Mouse (Mus musculus): ENCODE results near the gene Mrgprg. TPM values are rescaled to one million over a fixed set of nuclear protein-coding genes. Genes with fewer than 3 reads are reported as not detected.
A peak's percentile ranks its signal among the peaks of the same experiment; 100 is the strongest.

Gene Mrgprg
- not detected in 2 replicates for polyA plus RNA-seq (2016; fragmentation: Nextera tagmentation; extraction: Ambion mirVana)

DNA sequence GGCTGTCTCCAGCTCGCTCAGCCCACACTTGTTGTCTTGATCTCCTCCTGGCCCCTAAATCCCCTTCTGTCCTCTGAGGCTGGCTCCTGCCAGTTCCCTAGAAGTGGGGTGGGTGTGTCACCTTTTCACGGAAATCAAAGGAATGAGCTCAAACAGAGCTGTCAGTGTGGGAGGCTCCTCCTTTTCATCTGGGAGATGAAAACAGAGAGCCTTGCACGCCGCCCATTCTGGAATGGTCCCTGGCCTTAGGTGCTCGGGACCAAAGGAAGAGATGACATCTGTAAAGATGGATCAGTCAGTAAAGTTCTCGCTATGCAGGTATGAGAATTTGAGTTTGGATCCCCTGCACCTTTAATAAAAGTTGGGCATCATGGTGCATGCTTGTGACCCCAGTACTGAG, at the start of gene Mrgprg:
Gene Mrgprg, minus strand, starts transcription at position 101 of the 400 bp plus-strand sequence.
- H3K27ac ChIP-seq, result no peak within 1 kb of the TSS
- no peak within 1 kb of the TSS for H3K9ac ChIP-seq
- no peaks in the 10 kb centered on the region for H3K36me3 ChIP-seq
- H3K4me2 ChIP-seq (replicated peaks), result no peak within 1 kb of the TSS
- H3K4me1 ChIP-seq, result no peaks in the 10 kb centered on the region
- ATAC-seq (ENCODE audit: insufficient number of reproducible peaks, insufficient read depth, low FRiP score, low TSS enrichment), result no peak
- peaks cover 25% of the 10 kb centered on the region; the same call in 1 of the 2 replicates for H3K27me3 ChIP-seq
- no peak within 1 kb of the TSS for H3K4me3 ChIP-seq
- 44% methylated on average over 6 of the region's 6 CpGs for WGBS
- no peaks in the 10 kb centered on the region for H3K9me3 ChIP-seq

GRCm38 (mm10) chr7:143808909-143809308, 42.1 kb upstream of the Mrgprg start:
- Histone ChIP-seq H3K27ac (no peak overlapping the region), H3K36me3 (peaks cover 64% of the 10 kb centered on the region), H3K4me2 (replicated peaks) (no peak overlapping the region), H3K9ac (no peak overlapping the region), H3K27me3 (no peaks in the 10 kb centered on the region), H3K4me3 (no peak overlapping the region), H3K4me1 (no peaks in the 10 kb centered on the region), H3K9me3 (no peaks in the 10 kb centered on the region)
- no peak for ATAC-seq (ENCODE audit: insufficient number of reproducible peaks, insufficient read depth, low FRiP score, low TSS enrichment)
- WGBS, result 32% methylated on average over 1 of the region's 1 CpGs

DNA sequence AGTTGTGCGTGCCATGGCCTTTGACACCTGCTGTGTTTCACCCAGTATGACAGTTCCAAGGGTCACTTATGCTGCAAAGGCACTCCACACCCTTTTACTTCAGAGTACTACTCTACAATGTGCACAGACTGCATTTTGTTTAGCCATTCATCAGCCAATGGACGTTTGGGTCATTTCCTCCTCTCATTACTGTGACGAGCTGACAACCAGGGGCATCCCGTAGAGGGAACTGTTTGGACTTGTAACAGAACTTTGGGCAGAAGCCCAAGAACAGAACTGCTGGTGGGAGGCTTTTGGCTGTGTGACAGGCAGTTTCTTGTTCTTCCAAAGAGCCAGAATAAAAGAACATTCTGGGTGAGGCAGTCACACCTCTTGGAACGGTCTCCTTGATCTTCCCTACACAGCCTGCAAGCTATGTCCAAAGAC, 38.4 kb upstream of the Mrgprg start:
- Histone ChIP-seq H3K9ac (no peak overlapping the region), H3K4me1 (no peaks in the 10 kb centered on the region), H3K36me3 (peaks cover 54% of the 10 kb centered on the region), H3K27me3 (no peaks in the 10 kb centered on the region), H3K27ac (no peak overlapping the region), H3K9me3 (no peaks in the 10 kb centered on the region), H3K4me3 (no peak overlapping the region), H3K4me2 (replicated peaks) (no peak overlapping the region)
- 82% methylated on average over 5 of the region's 5 CpGs for WGBS
- no peak for ATAC-seq (ENCODE audit: insufficient number of reproducible peaks, insufficient read depth, low FRiP score, low TSS enrichment)

DNA sequence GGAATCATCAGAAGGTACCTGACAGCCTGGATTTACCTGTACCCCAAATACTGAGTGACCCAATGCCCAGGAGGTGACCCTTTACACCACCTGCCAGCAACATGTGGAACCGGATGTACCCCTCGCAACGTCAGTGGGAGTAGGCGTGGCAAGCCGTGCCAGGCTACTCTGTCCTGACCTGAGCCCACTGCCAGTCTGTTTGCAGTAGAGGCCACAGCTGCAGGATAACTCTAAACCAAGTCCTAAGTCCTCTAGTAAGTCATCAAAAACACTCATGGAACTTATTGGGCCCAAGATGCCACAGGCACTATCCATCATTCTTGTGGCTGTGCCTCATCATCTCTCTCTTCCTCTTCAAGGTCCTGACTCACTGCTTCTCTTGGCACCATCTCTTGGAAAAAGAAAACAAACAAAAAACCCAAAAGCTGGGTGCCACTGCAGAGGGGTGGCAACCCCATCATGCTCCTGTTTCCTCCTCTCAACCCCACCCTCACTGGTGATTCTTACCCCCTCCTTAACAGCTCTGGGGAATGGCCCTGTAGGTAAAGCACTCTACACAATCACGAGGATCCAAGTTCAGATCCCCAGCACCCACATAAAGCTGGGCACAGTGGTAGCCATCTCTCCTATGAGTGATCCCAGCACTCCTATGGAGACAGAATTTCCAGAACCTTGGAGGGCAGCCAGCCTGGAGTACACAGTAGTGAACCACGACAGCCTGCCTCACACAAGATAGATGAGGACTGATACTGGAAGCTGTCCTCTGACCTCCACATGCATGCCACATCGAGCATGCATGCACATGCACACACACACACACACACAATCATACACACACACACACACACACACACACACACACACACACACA, 34.6 kb upstream of the Mrgprg start:
- Histone ChIP-seq H3K4me3 (no peak overlapping the region), H3K4me2 (replicated peaks) (no peak overlapping the region), H3K27me3 (no peaks in the 10 kb centered on the region), H3K4me1 (no peaks in the 10 kb centered on the region), H3K9ac (no peak overlapping the region), H3K9me3 (no peaks in the 10 kb centered on the region), H3K27ac (no peak overlapping the region), H3K36me3 (peaks cover 71% of the 10 kb centered on the region)
- WGBS, result 87% methylated on average over 8 of the region's 8 CpGs
- no peak for ATAC-seq (ENCODE audit: insufficient number of reproducible peaks, insufficient read depth, low FRiP score, low TSS enrichment)

GRCm38 (mm10) chr7:143800770-143801169, 34.0 kb upstream of the Mrgprg start:
- H3K27me3 ChIP-seq, result no peaks in the 10 kb centered on the region
- no peak overlapping the region for H3K9ac ChIP-seq
- no peaks in the 10 kb centered on the region for H3K4me1 ChIP-seq
- peaks cover 73% of the 10 kb centered on the region for H3K36me3 ChIP-seq
- H3K27ac ChIP-seq, result no peak overlapping the region
- 80% methylated on average over 1 of the region's 1 CpGs for WGBS
- no peak overlapping the region for H3K4me2 ChIP-seq (replicated peaks)
- H3K4me3 ChIP-seq, result no peak overlapping the region
- no peak for ATAC-seq (ENCODE audit: insufficient number of reproducible peaks, insufficient read depth, low FRiP score, low TSS enrichment)
- H3K9me3 ChIP-seq, result no peaks in the 10 kb centered on the region

DNA sequence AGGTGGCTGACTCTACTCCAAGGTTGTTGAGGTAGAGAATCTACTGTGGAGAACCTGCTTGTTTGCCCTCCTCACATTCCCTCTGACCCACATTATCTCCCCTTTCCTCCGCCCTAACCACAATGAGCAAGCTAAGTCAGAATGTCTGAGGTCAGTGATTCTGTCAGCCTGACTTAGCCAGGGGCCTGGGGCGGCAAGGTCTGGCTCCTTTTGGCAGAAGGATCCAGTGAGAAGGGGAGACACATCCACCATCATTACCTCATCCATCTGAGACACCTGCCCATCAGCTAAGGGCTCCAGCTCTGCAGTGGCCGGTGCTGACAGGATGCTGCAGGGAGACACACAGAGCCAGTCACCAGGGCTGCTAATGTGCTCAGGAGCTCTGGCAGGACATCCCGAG, 32.0 kb upstream of the Mrgprg start:
- Histone ChIP-seq H3K27me3 (no peaks in the 10 kb centered on the region), H3K4me1 (no peaks in the 10 kb centered on the region), H3K36me3 (peaks cover 67% of the 10 kb centered on the region), H3K9ac (no peak overlapping the region), H3K4me2 (replicated peaks) (no peak overlapping the region), H3K27ac (no peak overlapping the region), H3K9me3 (no peaks in the 10 kb centered on the region), H3K4me3 (no peak overlapping the region)
- ATAC-seq (ENCODE audit: insufficient number of reproducible peaks, insufficient read depth, low FRiP score, low TSS enrichment), result no peak
- 85% methylated on average over 4 of the region's 4 CpGs for WGBS

- Histone ChIP-seq H3K9ac (no peak overlapping the region), H3K27ac (no peak overlapping the region), H3K4me1 (no peaks in the 10 kb centered on the region), H3K9me3 (no peaks in the 10 kb centered on the region), H3K27me3 (no peaks in the 10 kb centered on the region), H3K4me3 (no peak overlapping the region), H3K36me3 (peaks cover 31% of the 10 kb centered on the region), H3K4me2 (replicated peaks) (no peak overlapping the region)
- ATAC-seq (ENCODE audit: insufficient number of reproducible peaks, insufficient read depth, low FRiP score, low TSS enrichment), result peak; percentile 35; the same call in 1 of the 2 replicates
- WGBS, result 61% methylated on average over 4 of the region's 4 CpGs
Measured at GRCm38 (mm10) chr7:143793121-143793520, 26.3 kb upstream of the Mrgprg start.

DNA sequence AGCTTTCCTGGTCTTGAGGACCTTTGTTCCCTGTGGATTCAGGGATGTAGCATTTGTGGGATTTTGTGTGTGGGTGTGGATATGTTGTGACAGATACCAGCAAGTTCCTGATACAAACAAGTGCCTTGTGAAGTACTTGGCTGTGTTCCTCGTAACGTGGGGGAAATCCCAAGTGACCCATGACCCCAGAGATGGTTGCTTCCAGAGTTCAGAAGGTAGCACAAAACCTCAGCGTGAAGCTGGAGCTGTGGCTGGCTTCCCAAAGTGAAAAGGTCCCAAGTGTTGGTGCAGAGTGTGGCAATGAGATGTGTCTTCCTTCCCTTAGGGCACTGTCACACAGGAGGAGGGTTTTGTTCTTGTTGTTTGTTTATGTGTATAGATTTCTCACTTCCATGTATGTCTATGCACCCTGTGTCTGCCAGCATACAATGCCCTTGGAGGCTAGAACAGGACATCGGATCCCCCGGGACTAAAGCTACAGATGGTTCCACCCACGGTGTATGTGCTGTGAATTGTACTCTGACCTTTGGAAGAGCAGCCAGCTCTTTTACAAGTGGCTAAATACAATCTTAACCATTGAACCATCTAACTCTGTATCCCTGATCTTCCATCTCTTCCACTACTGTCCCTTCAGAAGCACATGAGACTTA, 25.7 kb upstream of the Mrgprg start:
- no peak for ATAC-seq (ENCODE audit: insufficient number of reproducible peaks, insufficient read depth, low FRiP score, low TSS enrichment)
- H3K4me1 ChIP-seq, result no peaks in the 10 kb centered on the region
- no peak overlapping the region for H3K9ac ChIP-seq
- H3K27me3 ChIP-seq, result no peaks in the 10 kb centered on the region
- no peak overlapping the region for H3K27ac ChIP-seq
- H3K9me3 ChIP-seq, result no peaks in the 10 kb centered on the region
- H3K36me3 ChIP-seq, result peaks cover 25% of the 10 kb centered on the region
- 78% methylated on average over 6 of the region's 6 CpGs for WGBS
- H3K4me3 ChIP-seq, result no peak overlapping the region
- no peak overlapping the region for H3K4me2 ChIP-seq (replicated peaks)

GRCm38 (mm10) chr7:143783996-143784829, 17.4 kb upstream of the Mrgprg start, which contains the start of gene Mrgpre:
Gene Mrgpre, minus strand, starts transcription at chr7:143784500.
- 3% methylated on average over 20 of the region's 21 CpGs for WGBS
- Histone ChIP-seq H3K27ac (peak within 1 kb of the TSS; percentile 69), H3K4me2 (replicated peaks) (peak within 1 kb of the TSS; percentile 63), H3K27me3 (no peaks in the 10 kb centered on the region), H3K9ac (peak within 1 kb of the TSS; percentile 41), H3K36me3 (no peaks in the 10 kb centered on the region), H3K9me3 (no peaks in the 10 kb centered on the region), H3K4me1 (peaks cover 27% of the 10 kb centered on the region), H3K4me3 (peak within 1 kb of the TSS; percentile 36)
- peak; percentile 82 for ATAC-seq (ENCODE audit: insufficient number of reproducible peaks, insufficient read depth, low FRiP score, low TSS enrichment)

- H3K4me3 ChIP-seq, result peak overlapping the region; percentile 36
- H3K36me3 ChIP-seq, result no peaks in the 10 kb centered on the region
- peak overlapping the region; percentile 63 for H3K4me2 ChIP-seq (replicated peaks)
- H3K27me3 ChIP-seq, result no peaks in the 10 kb centered on the region
- H3K27ac ChIP-seq, result peak overlapping the region; percentile 69
- H3K9me3 ChIP-seq, result no peaks in the 10 kb centered on the region
- ATAC-seq (ENCODE audit: insufficient number of reproducible peaks, insufficient read depth, low FRiP score, low TSS enrichment), result peak; percentile 50; the same call in 1 of the 2 replicates
- peak overlapping the region; percentile 41 for H3K9ac ChIP-seq
- WGBS, result 17% methylated on average over 6 of the region's 6 CpGs
- peaks cover 27% of the 10 kb centered on the region for H3K4me1 ChIP-seq
Measured at GRCm38 (mm10) chr7:143783378-143783995, 16.7 kb upstream of the Mrgprg start.

- no peak overlapping the region for H3K4me3 ChIP-seq
- no peak for ATAC-seq (ENCODE audit: insufficient number of reproducible peaks, insufficient read depth, low FRiP score, low TSS enrichment)
- H3K27ac ChIP-seq, result no peak overlapping the region
- H3K27me3 ChIP-seq, result no peaks in the 10 kb centered on the region
- H3K4me2 ChIP-seq (replicated peaks), result no peak overlapping the region
- 50% methylated on average over 2 of the region's 2 CpGs for WGBS
- no peaks in the 10 kb centered on the region for H3K9me3 ChIP-seq
- no peaks in the 10 kb centered on the region for H3K36me3 ChIP-seq
- H3K9ac ChIP-seq, result no peak overlapping the region
- no peaks in the 10 kb centered on the region for H3K4me1 ChIP-seq
Measured at GRCm38 (mm10) chr7:143777375-143777774, 10.6 kb upstream of the Mrgprg start.
